Mouse (Mus musculus) T-helper 17 cell (primary cell): ENCODE results near the gene Exosc3.

Experiments
- in situ Hi-C, 2 experiments: fragments of 300-600 bp; cut with MboI, MseI; formaldehyde crosslinking; loops; 1 replicate in 1 of 2; 2 replicates in 1 of 2; pipeline ENCODE4 v1.15.1; 2025; ENCODE audit warnings: high pct_unique_total_duplicates in 2 of 2

Exosc3 gene

DNA sequence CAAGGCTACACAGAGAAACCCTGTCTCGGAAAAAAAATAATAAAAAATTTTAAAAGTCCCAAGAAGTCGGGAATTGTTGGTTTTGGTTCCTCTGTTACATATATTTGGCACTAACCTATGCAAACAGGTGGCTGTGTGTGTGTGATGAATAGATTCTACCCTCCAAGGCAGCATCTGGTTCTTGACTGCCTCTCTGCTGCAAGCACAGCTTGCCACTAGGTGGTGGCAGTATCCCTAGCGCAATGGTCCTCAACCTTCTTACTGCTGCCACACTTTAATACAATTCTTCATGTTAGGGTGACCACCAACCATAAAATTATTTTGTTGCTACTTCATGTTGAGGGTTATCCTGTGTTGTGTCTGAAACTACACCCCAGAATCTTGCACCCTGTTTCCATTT, 56.2 kb downstream of the Exosc3 start:
- in situ Hi-C loops = loop anchor here in 1 of 2 experiments (10.0 kb wide), 1 partner anchor 272 kb away; the partner anchor contains the start of genes Polr1e and Zbtb5

DNA sequence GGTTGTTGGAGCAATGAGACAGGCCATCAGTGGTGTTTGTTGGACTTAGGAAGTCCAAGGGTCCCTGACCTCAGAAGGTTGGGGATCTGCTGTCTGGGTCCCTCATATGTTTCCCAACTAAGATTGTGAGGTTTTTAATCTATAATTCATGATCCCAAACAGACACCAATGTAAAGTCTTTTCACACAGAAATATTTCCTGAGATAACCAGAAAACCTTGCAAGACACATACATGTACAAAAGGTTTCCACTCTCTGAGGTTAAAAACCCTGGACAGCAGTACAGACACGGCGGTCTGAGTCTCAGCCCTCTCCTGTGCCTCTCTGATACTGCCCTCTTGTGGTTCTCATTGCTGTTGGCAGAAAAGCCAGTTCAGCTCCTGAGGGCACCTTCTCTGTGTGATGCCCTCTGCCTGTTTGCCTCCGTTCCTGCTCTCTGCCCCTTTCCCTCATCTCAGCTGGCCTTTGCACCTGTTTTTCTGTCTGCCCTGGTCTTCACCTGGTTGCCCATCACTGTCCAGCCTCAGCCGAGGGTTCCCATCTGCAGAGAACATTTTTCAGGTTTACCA, 62.5 kb downstream of the Exosc3 start:
- in situ Hi-C loops = loop anchor here (5.0 to 10.0 kb wide), 3 partner anchors 168 to 265 kb away; partner anchors contain the start of genes Polr1e (in 1 of the 2) and Zbtb5 (in 1 of the 2)

DNA sequence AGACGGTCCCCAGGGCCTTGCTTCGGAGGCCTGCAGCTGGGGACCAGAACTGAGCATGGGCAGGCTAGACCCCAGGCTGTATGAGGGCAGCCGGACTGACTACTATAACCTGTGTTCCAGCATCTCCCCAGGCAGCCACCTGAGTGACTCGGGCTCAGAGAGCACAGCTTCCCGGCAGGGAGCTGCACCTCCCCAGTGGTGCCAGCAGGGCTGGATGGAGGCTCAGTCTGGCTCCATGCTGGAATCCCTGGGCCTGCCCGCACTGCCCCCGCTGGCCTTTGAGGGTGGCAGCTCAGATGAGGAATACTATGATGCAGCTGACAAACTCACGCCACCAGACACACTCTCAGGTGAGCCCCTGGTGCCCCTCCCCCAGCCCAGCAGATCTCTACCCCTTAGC, 63.2 kb downstream of the Exosc3 start:
- in situ Hi-C loops = loop anchor here in 1 of 2 experiments (5.0 kb wide), 1 partner anchor 167 kb away; no protein-coding TSS in a partner anchor

DNA sequence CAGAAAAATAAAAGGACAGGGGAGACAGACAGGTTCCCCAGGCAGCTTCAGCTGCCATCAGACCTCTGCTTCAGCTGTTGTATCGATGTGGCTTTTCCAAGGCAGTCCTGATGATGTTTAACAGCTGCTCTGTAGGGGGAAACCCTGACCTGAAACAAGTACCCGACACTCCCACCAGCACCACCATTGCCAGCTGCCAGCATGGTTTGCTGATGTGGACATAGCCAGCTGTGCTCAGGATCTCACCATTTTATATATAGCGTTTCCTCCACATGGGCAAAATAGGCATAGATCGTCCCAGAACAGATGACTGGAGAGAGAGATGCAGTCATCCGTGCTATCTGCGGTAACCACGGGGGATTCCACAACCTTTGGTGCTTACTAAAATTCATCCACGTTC, 66.8 kb downstream of the Exosc3 start:
- in situ Hi-C loops = loop anchor here in 1 of 2 experiments (5.0 kb wide), 1 partner anchor 163 kb away; no protein-coding TSS in a partner anchor

DNA sequence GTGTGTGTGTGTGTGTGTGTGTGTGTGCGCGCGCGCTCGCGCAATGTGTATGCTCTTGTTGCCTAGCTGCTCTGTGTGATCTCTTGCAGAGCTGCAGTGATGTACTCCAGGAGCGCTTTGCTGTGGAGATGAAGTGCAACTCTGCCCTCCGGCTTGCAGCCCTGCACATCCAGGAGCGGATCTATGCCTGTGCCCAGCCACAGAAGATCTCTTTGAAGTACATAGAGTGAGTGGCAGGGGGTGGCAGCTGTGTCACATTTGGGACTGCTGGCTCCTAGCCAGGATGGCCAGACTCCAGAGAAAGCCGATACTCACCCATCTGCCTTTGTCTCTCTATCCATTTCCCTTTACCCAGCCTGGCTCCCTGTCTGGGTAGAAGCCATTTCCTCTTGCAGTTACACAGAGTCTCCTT, 71.5 kb downstream of the Exosc3 start:
- in situ Hi-C loops = no loop called here

DNA sequence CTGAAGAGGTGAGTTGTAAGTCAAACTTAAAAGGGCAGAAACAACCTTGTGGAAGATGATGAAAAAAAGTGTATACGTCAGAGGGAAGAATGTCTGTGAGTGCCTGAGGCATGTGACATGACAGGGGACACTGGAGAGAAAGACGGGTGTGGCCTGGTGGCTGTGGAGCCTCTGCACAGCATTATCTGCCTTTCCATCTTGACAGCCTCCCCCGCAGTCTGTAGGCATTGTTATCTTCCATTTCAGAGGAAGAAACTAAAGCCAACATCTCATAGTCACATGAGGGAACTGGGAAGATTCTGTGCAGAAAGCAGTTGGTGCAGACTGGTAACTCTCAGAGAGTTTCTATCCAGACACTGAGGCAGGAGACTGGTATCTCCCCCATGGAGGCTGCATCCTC, 74.6 kb downstream of the Exosc3 start:
- in situ Hi-C loops = no loop called here
